Mouse (Mus musculus): ENCODE results near the gene 9230113P08Rik.
"Not testable (repeated sequence)": the region's sequence is repeated elsewhere in the genome, so short reads cannot be mapped to it uniquely, and the experiment has no call there.

The 9230113P08Rik gene

GRCm38 (mm10) chr9:35908123-35908522 is at the start of gene 9230113P08Rik:
TSS of gene 9230113P08Rik (plus strand) at chr9:35908423.
- not testable (repeated sequence) for DNase-seq (ENCODE audit: low read depth, low spot score)

- DNase-seq (ENCODE audit: low read depth, low spot score) = not testable (repeated sequence)
These were observed 15.1 kb upstream of the 9230113P08Rik start for GRCm38 (mm10) chr9:35893112-35893511.

DNA sequence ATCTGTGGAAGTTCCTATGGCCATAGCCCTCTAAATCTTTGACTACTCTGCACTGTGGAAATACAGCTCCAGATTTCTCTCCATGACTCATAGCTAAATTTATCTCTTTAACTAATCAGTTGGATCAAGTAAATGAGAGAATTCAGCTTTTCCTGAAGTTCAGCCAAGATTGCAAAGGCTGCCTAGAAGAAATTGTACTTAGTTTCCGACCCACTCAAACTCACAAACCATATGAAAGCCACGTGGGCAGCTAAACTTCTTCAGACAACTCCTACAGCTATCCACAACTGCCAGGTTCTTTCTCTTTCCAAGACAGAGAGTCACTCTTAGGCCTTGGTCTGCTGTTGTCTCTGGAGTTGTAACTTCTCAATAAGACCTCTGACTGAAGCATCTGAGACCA is 3.7 kb upstream of the 9230113P08Rik start:
- DNase-seq (ENCODE audit: low read depth, low spot score) = no peak

DNA sequence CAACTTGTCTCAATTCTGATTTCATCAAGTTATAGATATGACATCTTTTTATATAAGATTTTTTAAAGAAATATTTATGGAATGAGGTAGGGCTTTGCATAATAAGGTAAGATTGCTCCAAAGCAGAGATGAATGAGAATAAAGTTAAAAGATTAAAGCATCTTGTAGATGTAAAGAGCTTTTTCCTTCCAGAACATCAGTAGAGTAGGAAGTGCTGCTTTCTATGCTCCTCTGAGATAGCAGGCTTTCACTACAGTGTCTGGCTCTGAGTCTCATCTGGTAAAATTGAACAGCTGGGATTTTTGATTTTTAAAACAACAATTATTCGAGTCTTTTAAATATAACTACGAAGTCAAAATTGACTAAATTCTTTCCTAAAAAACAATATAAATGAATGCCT is 22.6 kb downstream of the 9230113P08Rik start:
- DNase-seq (ENCODE audit: low read depth, low spot score) = no peak
